Mouse (Mus musculus) midbrain, embryonic 16.5 days (tissue): ENCODE data around the gene Bak1. TPM values are rescaled to one million over a fixed set of nuclear protein-coding genes. Genes with fewer than 3 reads are reported as not detected.

Experiments used
- ATAC-seq: fragments of 200-750 bp; cut with Nextera tagmentation; 2 replicates; pipeline ENCODE4 v1.8.0; 2017; ENCODE audit warnings: moderate TSS enrichment
- H3K27ac ChIP-seq: fragments of 300-500 bp; sonication (generic); 2 replicates; pipeline ENCODE4 v1.5.1; 2014; ENCODE audit warnings: mild to moderate bottlenecking, low read length, mixed read lengths
- H3K27me3 ChIP-seq: fragments of 300-500 bp; sonication (generic); 2 replicates; pipeline ENCODE4 v1.6.1; 2014; ENCODE audit warnings: low read depth, low read length, mixed read lengths; ENCODE audit not compliant: control insufficient read depth, insufficient read depth
- H3K36me3 ChIP-seq: fragments of 300-500 bp; sonication (generic); 2 replicates; pipeline ENCODE4 v1.6.1; 2014; ENCODE audit warnings: mild to moderate bottlenecking, low read length, moderate library complexity, mixed read lengths; ENCODE audit not compliant: control insufficient read depth, insufficient read depth
- H3K4me1 ChIP-seq: fragments of 300-500 bp; sonication (generic); 2 replicates; pipeline ENCODE4 v1.6.1; 2014; ENCODE audit warnings: mild to moderate bottlenecking, low read length, mixed read lengths; ENCODE audit not compliant: control insufficient read depth, insufficient read depth
- H3K4me2 ChIP-seq: fragments of 300-500 bp; sonication (generic); 2 replicates; pipeline ENCODE4 v1.6.1; 2014; ENCODE audit warnings: mild to moderate bottlenecking, low read length, mixed read lengths
- H3K4me3 ChIP-seq: fragments of 300-500 bp; sonication (generic); 2 replicates; pipeline ENCODE4 v1.5.1; 2014; ENCODE audit warnings: low read depth, mild to moderate bottlenecking, low read length, moderate library complexity, mixed read lengths
- H3K9ac ChIP-seq: fragments of 300-500 bp; sonication (generic); 2 replicates; pipeline ENCODE4 v1.6.1; 2014; ENCODE audit warnings: low read depth, low read length, mixed read lengths
- H3K9me3 ChIP-seq: fragments of 300-500 bp; sonication (generic); replicated peaks from 2 replicates; pipeline ENCODE4 v1.6.1; 2014; ENCODE audit warnings: mild to moderate bottlenecking, low read length, mixed read lengths; ENCODE audit not compliant: control insufficient read depth, poor library complexity, severe bottlenecking
- WGBS: fragments of 180-500 bp; shearing (Covaris S2); extraction: QIAGEN DNeasy Blood & Tissue Kit; methylation state at CpG from one replicate; pipeline ENCODE4 v1.1.7; 2014; 5-methylcytosine and 5-hydroxymethylcytosine counted together
- polyA plus RNA-seq: library from polyadenylated mRNA; unstranded; fragments of >200 nt; fragmentation: Nextera tagmentation; extraction: Ambion mirVana; gene quantifications from 2 replicates; pipeline ENCODE4 v1.2.1, GENCODE M21; 2015

The Bak1 gene
- polyA plus RNA-seq, 1 experiment from 2014 or later, result 3.7 TPM

GRCm38 (mm10) chr17:26972703-26973574, 55.9 kb downstream of the Bak1 start, which contains the start of gene Zbtb9:
Zbtb9 (plus strand) TSS chr17:26973167.
- WGBS, result under 1% methylated on average over 74 of the region's 75 CpGs
- Histone ChIP-seq H3K4me3 (peak within 1 kb of the TSS; percentile 83), H3K9me3 (no peaks in the 10 kb centered on the region), H3K9ac (peak within 1 kb of the TSS; percentile 87), H3K27me3 (no peaks in the 10 kb centered on the region), H3K4me2 (peak within 1 kb of the TSS; percentile 97), H3K36me3 (peaks cover 11% of the 10 kb centered on the region), H3K4me1 (peaks cover 38% of the 10 kb centered on the region), H3K27ac (peak within 1 kb of the TSS; percentile 76)
- ATAC-seq, result peak; percentile 99

GRCm38 (mm10) chr17:26972107-26972506, 56.7 kb downstream of the Bak1 start:
- Histone ChIP-seq H3K36me3 (peaks cover 15% of the 10 kb centered on the region), H3K4me2 (peak overlapping the region; percentile 88), H3K27me3 (no peaks in the 10 kb centered on the region), H3K9ac (peak overlapping the region; percentile 87), H3K4me1 (peaks cover 38% of the 10 kb centered on the region), H3K27ac (peak overlapping the region; percentile 76), H3K4me3 (peak overlapping the region; percentile 83), H3K9me3 (no peaks in the 10 kb centered on the region)
- 7% methylated on average over 3 of the region's 3 CpGs for WGBS
- no peak for ATAC-seq

- ATAC-seq, result no peak
- 0 out of 2 replicates have a peak overlapping the region, but pooled peaks have one; percentile 17 for H3K9ac ChIP-seq
- peaks cover 22% of the 10 kb centered on the region for H3K36me3 ChIP-seq
- no peak overlapping the region for H3K27ac ChIP-seq
- H3K9me3 ChIP-seq, result no peaks in the 10 kb centered on the region
- H3K4me2 ChIP-seq, result no peak overlapping the region
- H3K27me3 ChIP-seq, result no peaks in the 10 kb centered on the region
- WGBS, result 44% methylated on average over 6 of the region's 8 CpGs
- H3K4me3 ChIP-seq, result no peak overlapping the region
- H3K4me1 ChIP-seq, result peaks cover 34% of the 10 kb centered on the region
These were observed 57.4 kb downstream of the Bak1 start for GRCm38 (mm10) chr17:26971247-26971905.

DNA sequence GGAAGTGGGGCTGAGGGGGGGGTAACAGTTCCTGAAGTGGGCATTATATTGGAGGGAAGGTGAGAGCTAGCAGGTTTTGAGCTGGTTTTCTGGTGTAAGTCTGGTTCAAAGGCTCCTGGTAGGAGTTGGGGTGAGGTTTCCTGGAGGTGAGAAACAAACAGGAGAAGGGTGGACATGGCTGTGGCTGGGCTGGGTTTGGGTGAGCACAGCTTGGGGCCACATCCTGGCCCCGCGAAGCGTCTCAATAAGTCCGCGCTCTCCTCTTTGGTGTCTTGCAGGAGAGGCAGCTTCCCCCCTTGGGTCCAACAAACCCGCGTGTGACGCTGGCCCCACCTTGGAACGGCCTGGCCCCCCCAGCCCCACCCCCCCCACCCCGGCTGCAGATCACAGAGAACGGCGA, 58.6 kb downstream of the Bak1 start:
- H3K27ac ChIP-seq, result no peak overlapping the region
- 83% methylated on average over 7 of the region's 12 CpGs for WGBS
- no peak for ATAC-seq

More for the DNA sequence above, 58.6 kb downstream of the Bak1 start:
- Histone ChIP-seq H3K4me3 (no peak overlapping the region), H3K9me3 (no peaks in the 10 kb centered on the region), H3K9ac (no peak overlapping the region), H3K4me1 (peaks cover 24% of the 10 kb centered on the region), H3K27me3 (no peaks in the 10 kb centered on the region), H3K36me3 (peaks cover 30% of the 10 kb centered on the region), H3K4me2 (no peak overlapping the region)

Other genes with a start within 250 kb of the Bak1 start
- 62.3 and 64.2 TPM in 2 replicates for gene Bnip1, start 247.9 kb downstream of the Bak1 start, polyA plus RNA-seq
- not detected in 2 replicates for gene Nkx2-5, start 184.0 kb downstream of the Bak1 start, polyA plus RNA-seq
- 2.3 and 3.3 TPM in 2 replicates for gene Kifc5b, start 111.9 kb downstream of the Bak1 start, polyA plus RNA-seq
- 24.5 and 28.0 TPM in 2 replicates for gene Phf1, start 96.0 kb downstream of the Bak1 start, polyA plus RNA-seq
- 130 TPM in 2 replicates for gene Cuta, start 89.4 kb downstream of the Bak1 start, polyA plus RNA-seq
- gene Syngap1, start 87.8 kb downstream of the Bak1 start, polyA plus RNA-seq, result 4.3 and 4.6 TPM in 2 replicates
- gene Zbtb9, start 55.8 kb downstream of the Bak1 start, polyA plus RNA-seq, result 13.8 and 15.9 TPM in 2 replicates
- 0.70 and 0.73 TPM in 2 replicates for gene Itpr3, start 28.3 kb upstream of the Bak1 start, polyA plus RNA-seq
- gene Uqcc2, start 104.9 kb upstream of the Bak1 start, polyA plus RNA-seq, result 360 and 384 TPM in 2 replicates
- 0.14 and 0.15 TPM in 2 replicates for gene Ip6k3, start 138.8 kb upstream of the Bak1 start, polyA plus RNA-seq
- gene Lemd2, start 175.5 kb upstream of the Bak1 start, polyA plus RNA-seq, result 20.8 and 22.8 TPM in 2 replicates